Mouse (Mus musculus) testis, adult 2 months (tissue): ENCODE measurements around the gene Orm2.

Source experiments
- CTCF ChIP-seq: fragments of 200-500 bp; IDR thresholded peaks from 2 replicates; pipeline ENCODE4 v1.5.1; 2012; ENCODE audit warnings: low read depth, mild to moderate bottlenecking, inconsistent platforms, low read length, moderate library complexity; ENCODE audit not compliant: control insufficient read depth, insufficient read depth, insufficient replicate concordance
- POLR2A ChIP-seq: fragments of 200-500 bp; IDR thresholded peaks from 2 replicates; pipeline ENCODE4 v1.6.1; 2012; ENCODE audit warnings: low read depth, mild to moderate bottlenecking, inconsistent platforms, low read length, moderate library complexity; ENCODE audit not compliant: control insufficient read depth

- TF ChIP-seq POLR2A (no peak), CTCF (no peak)
Measured at GRCm38 (mm10) chr4:63374331-63374730, 12.1 kb downstream of the Orm2 start.
